Mouse (Mus musculus) MEL (cell line): ENCODE measurements at regions not wholly inside any gene's neighbourhood (a gene's known extent, or its start where the extent isn't known, plus 50 kb on each side); places are given as distances from the start of the nearest gene placed in this dataset.
"Not testable (repeated sequence)": the region's sequence is repeated elsewhere in the genome, so short reads cannot be mapped to it uniquely, and the experiment has no call there.

Experiments used
- DNase-seq: peaks from one replicate; pipeline ENCODE4 v3.0.0; 2011; ENCODE audit warnings: low read depth, low spot score
- H3K27ac ChIP-seq: 2 replicates; pipeline ENCODE4 v1.5.1; 2012; ENCODE audit warnings: low read depth, mild to moderate bottlenecking, control low read depth, low read length, moderate library complexity; ENCODE audit not compliant: control insufficient read depth
- H3K27me3 ChIP-seq, 2 experiments: fragments of 150-350 bp in 1 of 2; sonication (generic) in 1 of 2; 2 replicates each; pipeline ENCODE4 v1.6.1; 2012; ENCODE audit warnings: low read length in 2 of 2, mild to moderate bottlenecking in 2 of 2, improper control_type of control experiment in 1 of 2, moderate library complexity in 1 of 2; ENCODE audit not compliant: insufficient read depth in 2 of 2, control insufficient read depth in 1 of 2
- H3K36me3 ChIP-seq, 2 experiments: 2 replicates each; pipeline ENCODE4 v1.6.1; 2012 to 2014; ENCODE audit warnings: low read length in 2 of 2, improper control_type of control experiment in 1 of 2, inconsistent platforms in 1 of 2, mild to moderate bottlenecking in 1 of 2; ENCODE audit not compliant: insufficient read depth in 2 of 2, control insufficient read depth in 1 of 2
- H3K4me1 ChIP-seq, 2 experiments: fragments of 150-350 bp in 1 of 2; sonication (generic) in 1 of 2; 2 replicates each; pipeline ENCODE4 v1.6.1; 2012; ENCODE audit warnings: low read length in 2 of 2, improper control_type of control experiment in 1 of 2, mild to moderate bottlenecking in 1 of 2; ENCODE audit not compliant: insufficient read depth in 2 of 2, control insufficient read depth in 1 of 2
- H3K4me3 ChIP-seq, 2 experiments: fragments of 150-350 bp in 1 of 2; sonication (generic) in 1 of 2; 2 replicates each; pipeline ENCODE4 v1.5.1; 2012; ENCODE audit warnings: low read depth in 2 of 2, low read length in 2 of 2, mild to moderate bottlenecking in 2 of 2, moderate library complexity in 2 of 2, control low read depth in 1 of 2, improper control_type of control experiment in 1 of 2; ENCODE audit not compliant: control insufficient read depth in 1 of 2, insufficient read depth in 1 of 2
- H3K79me2 ChIP-seq: 2 replicates; pipeline ENCODE4 v1.6.1; 2012; ENCODE audit warnings: mild to moderate bottlenecking, low read length, moderate library complexity; ENCODE audit not compliant: control insufficient read depth, poor library complexity, insufficient read depth
- H3K9ac ChIP-seq: 2 replicates; pipeline ENCODE4 v1.6.1; 2012; ENCODE audit warnings: low read depth, mild to moderate bottlenecking, control low read depth, low read length, moderate library complexity; ENCODE audit not compliant: control insufficient read depth, poor library complexity, severe bottlenecking
- H3K9me3 ChIP-seq: fragments of 150-350 bp; sonication (generic); replicated peaks from 2 replicates; pipeline ENCODE4 v1.6.1; 2012; ENCODE audit warnings: mild to moderate bottlenecking, low read length, improper control_type of control experiment, moderate library complexity; ENCODE audit not compliant: insufficient read depth
- CTCF ChIP-seq, 3 experiments: IDR thresholded peaks in 2 of 3; conservative IDR thresholded peaks in 1 of 3; 2 replicates each; pipeline ENCODE4 v1.5.1; 2011 to 2012; ENCODE audit warnings: low read length in 3 of 3, low read depth in 2 of 3, mild to moderate bottlenecking in 2 of 3, improper control_type of control experiment in 1 of 3, inconsistent platforms in 1 of 3, mixed read lengths in 1 of 3, moderate library complexity in 1 of 3; ENCODE audit not compliant: control insufficient read depth in 1 of 3, insufficient read depth in 1 of 3, poor library complexity in 1 of 3, severe bottlenecking in 1 of 3
- ELF1 ChIP-seq: IDR thresholded peaks from 2 replicates; pipeline ENCODE4 v1.6.1; 2014; ENCODE audit warnings: low read depth, mild to moderate bottlenecking, inconsistent platforms, low read length, improper control_type of control experiment, moderate library complexity
- EP300 ChIP-seq, 2 experiments: IDR thresholded peaks; 2 replicates each; pipeline ENCODE4 v1.6.1; 2011; ENCODE audit warnings: improper control_type of control experiment in 2 of 2, low read length in 2 of 2, low read depth in 1 of 2, mild to moderate bottlenecking in 1 of 2
- GATA1 ChIP-seq: IDR thresholded peaks from 2 replicates; pipeline ENCODE4 v1.6.1; 2011; ENCODE audit warnings: low read depth, low read length, improper control_type of control experiment
- MAX ChIP-seq: IDR thresholded peaks from 2 replicates; pipeline ENCODE4 v1.6.1; 2011; ENCODE audit warnings: low read length, improper control_type of control experiment
- MEF2A ChIP-seq: IDR thresholded peaks from 2 replicates; pipeline ENCODE4 v1.6.1; 2014; ENCODE audit warnings: low read depth, mild to moderate bottlenecking, inconsistent platforms, low read length, improper control_type of control experiment; ENCODE audit not compliant: poor library complexity, insufficient replicate concordance, severe bottlenecking; ENCODE audit errors: extremely low read depth
- NRF1 ChIP-seq: IDR thresholded peaks from 2 replicates; pipeline ENCODE4 v1.6.1; 2014; ENCODE audit warnings: low read depth, mild to moderate bottlenecking, inconsistent platforms, low read length, improper control_type of control experiment, moderate library complexity; ENCODE audit not compliant: poor library complexity, insufficient read depth, severe bottlenecking
- RAD21 ChIP-seq: IDR thresholded peaks from 2 replicates; pipeline ENCODE4 v1.6.1; 2011; ENCODE audit warnings: mild to moderate bottlenecking, low read depth, low read length, improper control_type of control experiment
- SMC3 ChIP-seq: IDR thresholded peaks from 2 replicates; pipeline ENCODE4 v1.6.1; 2011; ENCODE audit warnings: low read depth, low read length, improper control_type of control experiment
- USF1 ChIP-seq: IDR thresholded peaks from 2 replicates; pipeline ENCODE4 v1.6.1; 2014; ENCODE audit warnings: low read depth, mild to moderate bottlenecking, inconsistent platforms, low read length, improper control_type of control experiment, moderate library complexity
- ZC3H11A ChIP-seq: IDR thresholded peaks from 2 replicates; pipeline ENCODE4 v1.6.1; 2012; ENCODE audit warnings: low read depth, mild to moderate bottlenecking, inconsistent platforms, low read length, improper control_type of control experiment

- no peak for DNase-seq
- Histone ChIP-seq H3K27me3 (no peaks in the 10 kb centered on the region), H3K9ac (no peak overlapping the region), H3K4me3 (no peak overlapping the region), H3K27ac (no peak overlapping the region), H3K36me3 (no peaks in the 10 kb centered on the region), H3K4me1 (no peaks in the 10 kb centered on the region), H3K9me3 (no peaks in the 10 kb centered on the region), H3K79me2 (no peaks in the 10 kb centered on the region)
- TF ChIP-seq EP300 (IDR thresholded peaks at IDR 0.05; ENCODE audit: low read depth in 1 of 2, low read length in 2 of 2), result no peak
- TF ChIP-seq ZC3H11A, result no peak
- TF ChIP-seq GATA1, result no peak
- TF ChIP-seq NRF1, result no peak
- no peak for TF ChIP-seq RAD21
- no peak for TF ChIP-seq MEF2A
- no peak for TF ChIP-seq ELF1
- no peak for TF ChIP-seq MAX
These were observed 196.6 kb downstream of the Jrkl start for GRCm38 (mm10) chr9:13049079-13049478.

- Histone ChIP-seq H3K9me3 (no peaks in the 10 kb centered on the region), H3K4me3 (no peak overlapping the region), H3K36me3 (no peaks in the 10 kb centered on the region), H3K27me3 (no peaks in the 10 kb centered on the region), H3K79me2 (no peaks in the 10 kb centered on the region), H3K9ac (no peak overlapping the region), H3K27ac (no peak overlapping the region), H3K4me1 (no peaks in the 10 kb centered on the region)
- no peak for DNase-seq
- peak in 1 of 3 experiments; percentile 7; a peak in 1 of 6 replicates for TF ChIP-seq CTCF (IDR thresholded peaks at IDR 0.05 in 2 of 3, conservative IDR thresholded peaks at IDR 0.05 in 1 of 3; ENCODE audit: control insufficient read depth in 1 of 3, insufficient read depth in 1 of 3, low read depth in 2 of 3, low read length in 3 of 3, poor library complexity in 1 of 3, severe bottlenecking in 1 of 3)
- TF ChIP-seq RAD21, result peak; percentile 13
- TF ChIP-seq SMC3, result peak; percentile 24; the same call in 1 of the 2 replicates
- no peak for TF ChIP-seq USF1
These were observed 226.6 kb downstream of the Jrkl start for GRCm38 (mm10) chr9:13019025-13019424.

- not testable (repeated sequence) for DNase-seq
These were observed 262.4 kb downstream of the Jrkl start for GRCm38 (mm10) chr9:12983209-12983608.

More at GRCm38 (mm10) chr9:12983209-12983608, 262.4 kb downstream of the Jrkl start:
- H3K9me3 ChIP-seq, H3K4me3 ChIP-seq, H3K27ac ChIP-seq, H3K79me2 ChIP-seq, H3K4me1 ChIP-seq, H3K27me3 ChIP-seq, H3K36me3 ChIP-seq, H3K9ac ChIP-seq: not testable (repeated sequence)
